Mouse (Mus musculus) heart, postnatal 0 days (tissue): Measurements from ENCODE around the gene Ctrc. TPM values are rescaled to one million over a fixed set of nuclear protein-coding genes. Genes with fewer than 3 reads are reported as not detected.

Experiments
- ATAC-seq: fragments of 200-750 bp; cut with Nextera tagmentation; 2 replicates; pipeline ENCODE4 v1.8.0; 2017; ENCODE audit warnings: low read depth, moderate number of reproducible peaks, moderate library complexity; ENCODE audit not compliant: insufficient read depth
- DNase-seq: peaks from one replicate; pipeline ENCODE4 v3.0.0-alpha.2; 2016; ENCODE audit warnings: low spot score
- H3K27ac ChIP-seq: fragments of 300-500 bp; sonication (generic); 2 replicates; pipeline ENCODE4 v1.5.1; 2014; ENCODE audit warnings: low read depth, mild to moderate bottlenecking
- H3K27me3 ChIP-seq: fragments of 300-500 bp; sonication (generic); 2 replicates; pipeline ENCODE4 v1.6.1; 2014; ENCODE audit warnings: low read length, mixed read lengths; ENCODE audit not compliant: control insufficient read depth, insufficient read depth
- H3K36me3 ChIP-seq: fragments of 300-500 bp; sonication (generic); replicated peaks from 2 replicates; pipeline ENCODE4 v1.6.1; 2014; ENCODE audit warnings: low read length, mixed read lengths; ENCODE audit not compliant: control insufficient read depth, insufficient read depth
- H3K4me1 ChIP-seq: fragments of 300-500 bp; sonication (generic); 2 replicates; pipeline ENCODE4 v1.6.1; 2014; ENCODE audit warnings: antibody characterized with exemption; ENCODE audit not compliant: control insufficient read depth, insufficient read depth
- H3K4me2 ChIP-seq: fragments of 300-500 bp; sonication (generic); 2 replicates; pipeline ENCODE4 v1.6.1; 2014; ENCODE audit warnings: low read depth, mild to moderate bottlenecking, low read length, moderate library complexity
- H3K4me3 ChIP-seq: fragments of 300-500 bp; sonication (generic); 2 replicates; pipeline ENCODE4 v1.5.1; 2014; ENCODE audit warnings: low read depth, low read length
- H3K9ac ChIP-seq: fragments of 300-500 bp; sonication (generic); replicated peaks from 2 replicates; pipeline ENCODE4 v1.6.1; 2014; ENCODE audit warnings: low read depth, low read length, mixed read lengths
- H3K9me3 ChIP-seq: fragments of 300-500 bp; sonication (generic); replicated peaks from 2 replicates; pipeline ENCODE4 v1.6.1; 2016; ENCODE audit warnings: low read length; ENCODE audit not compliant: control insufficient read depth
- CTCF ChIP-seq: IDR thresholded peaks from 2 replicates; pipeline ENCODE4 v1.5.1; 2016; ENCODE audit warnings: antibody characterized with exemption, control low read depth, low read depth
- EP300 ChIP-seq: IDR thresholded peaks from 2 replicates; pipeline ENCODE4 v1.6.1; 2016; ENCODE audit warnings: antibody characterized with exemption, low read depth
- WGBS: fragments of 180-500 bp; shearing (Covaris S2); extraction: QIAGEN DNeasy Blood & Tissue Kit; methylation state at CpG from one replicate; pipeline ENCODE4 v1.1.7; 2014; 5-methylcytosine and 5-hydroxymethylcytosine counted together
- polyA plus RNA-seq: library from polyadenylated mRNA; unstranded; fragments of >200 nt; fragmentation: Nextera tagmentation; extraction: Ambion mirVana; gene quantifications from 2 replicates; pipeline ENCODE4 v1.2.1, GENCODE M21; 2015
- total RNA-seq: library from RNA; depleted of rRNA; stranded (reverse); fragments of >200 nt; gene quantifications from 2 replicates; pipeline ENCODE4 v1.2.3, GENCODE M21; 2014; ENCODE audit warnings: low replicate concordance

The Ctrc gene
- total and polyA plus RNA-seq, 2 experiments from 2014 or later, result not detected

GRCm38 (mm10) chr4:141874601-141875460 is 28.7 kb upstream of the Ctrc start, which contains the start of gene Efhd2:
Gene Efhd2 (minus strand): TSS chr4:141874920.
- under 1% methylated on average over 66 of the region's 73 CpGs for WGBS
- H3K4me1 ChIP-seq, result peaks cover 32% of the 10 kb centered on the region
- peak; percentile 86 for DNase-seq

GRCm38 (mm10) chr4:141874111-141874600 is 28.0 kb upstream of the Ctrc start:
- no peak for DNase-seq
- Histone ChIP-seq H3K4me3 (peak overlapping the region; percentile 81), H3K9me3 (no peaks in the 10 kb centered on the region), H3K9ac (peak overlapping the region; percentile 77), H3K4me1 (peaks cover 34% of the 10 kb centered on the region), H3K27me3 (no peaks in the 10 kb centered on the region), H3K36me3 (0 out of 2 replicates have a peak, but pooled peaks cover 6% of the 10 kb centered on the region), H3K4me2 (peak overlapping the region; percentile 76), H3K27ac (peak overlapping the region; percentile 62)
- no peak for TF ChIP-seq EP300
- no peak for TF ChIP-seq CTCF
- ATAC-seq, result peak; percentile 28; the same call in 1 of the 2 replicates
- 0% methylated on average over 19 of the region's 19 CpGs for WGBS

More at GRCm38 (mm10) chr4:141874601-141875460, 28.7 kb upstream of the Ctrc start, which contains the start of gene Efhd2:
- ATAC-seq, result peak; percentile 88
- H3K27me3 ChIP-seq, result no peaks in the 10 kb centered on the region
- H3K27ac ChIP-seq, result peak within 1 kb of the TSS; percentile 62
- peak within 1 kb of the TSS; percentile 76 for H3K4me2 ChIP-seq
- 0 out of 2 replicates have a peak, but pooled peaks cover 6% of the 10 kb centered on the region for H3K36me3 ChIP-seq
- H3K9ac ChIP-seq, result peak within 1 kb of the TSS; percentile 77
- no peaks in the 10 kb centered on the region for H3K9me3 ChIP-seq
- TF ChIP-seq CTCF, result peak; percentile 31
- TF ChIP-seq EP300, result no peak
- peak within 1 kb of the TSS; percentile 81 for H3K4me3 ChIP-seq

GRCm38 (mm10) chr4:141872977-141873376 is 26.8 kb upstream of the Ctrc start:
- Histone ChIP-seq H3K9me3 (no peaks in the 10 kb centered on the region), H3K4me2 (peak overlapping the region; percentile 76), H3K9ac (no peak overlapping the region), H3K4me1 (peaks cover 34% of the 10 kb centered on the region), H3K36me3 (0 out of 2 replicates have a peak, but pooled peaks cover 6% of the 10 kb centered on the region), H3K27ac (no peak overlapping the region), H3K27me3 (no peaks in the 10 kb centered on the region), H3K4me3 (peak overlapping the region; percentile 81)
- TF ChIP-seq CTCF (no peak), EP300 (no peak)
- ATAC-seq (no peak), DNase-seq (no peak)
- WGBS, result 34% methylated on average over 9 of the region's 9 CpGs

GRCm38 (mm10) chr4:141871909-141872308 is 25.8 kb upstream of the Ctrc start:
- DNase-seq (no peak), ATAC-seq (no peak)
- TF ChIP-seq EP300 (no peak), CTCF (peak; percentile 5; the same call in 1 of the 2 replicates)
- Histone ChIP-seq H3K4me1 (peaks cover 44% of the 10 kb centered on the region), H3K27me3 (no peaks in the 10 kb centered on the region), H3K36me3 (0 out of 2 replicates have a peak, but pooled peaks cover 6% of the 10 kb centered on the region), H3K27ac (peak overlapping the region; percentile 12), H3K4me3 (peak overlapping the region; percentile 81), H3K9me3 (no peaks in the 10 kb centered on the region), H3K9ac (peak overlapping the region; percentile 43), H3K4me2 (peak overlapping the region; percentile 76)
- WGBS, result 31% methylated on average over 9 of the region's 9 CpGs

GRCm38 (mm10) chr4:141871333-141871725 is 25.2 kb upstream of the Ctrc start:
- no peaks in the 10 kb centered on the region for H3K27me3 ChIP-seq
- ATAC-seq (no peak), DNase-seq (no peak)
- H3K36me3 ChIP-seq, result 0 out of 2 replicates have a peak, but pooled peaks cover 6% of the 10 kb centered on the region
- TF ChIP-seq CTCF (no peak), EP300 (no peak)
- 91% methylated on average over 3 of the region's 3 CpGs for WGBS
- H3K9me3 ChIP-seq, result no peaks in the 10 kb centered on the region
- no peak overlapping the region for H3K27ac ChIP-seq
- no peak overlapping the region for H3K4me3 ChIP-seq
- no peak overlapping the region for H3K9ac ChIP-seq
- H3K4me2 ChIP-seq, result 0 out of 2 replicates have a peak overlapping the region, but pooled peaks have one; percentile 76
- H3K4me1 ChIP-seq, result peaks cover 47% of the 10 kb centered on the region
